Mouse (Mus musculus): ENCODE measurements at regions not wholly inside any gene's neighbourhood (a gene's known extent, or its start where the extent isn't known, plus 50 kb on each side); places are given as distances from the start of the nearest gene placed in this dataset.

GRCm38 (mm10) chr2:131770852-131771251 is 88.7 kb downstream of the Erv3 start:
- no peak for TF ChIP-seq EP300 (IDR thresholded peaks at IDR 0.05; ENCODE audit: low read depth)
- TF ChIP-seq CTCF (IDR thresholded peaks at IDR 0.05; ENCODE audit: low read depth), result peak; percentile 78
